Mouse (Mus musculus) urinary bladder, postnatal 10 days (tissue): Measurements from ENCODE around the gene Kirrel3.

ENCODE experiments used
- DNase-seq: peaks from one replicate; pipeline ENCODE4 v3.0.0; 2022; ENCODE audit warnings: low spot score

Gene Kirrel3

DNA sequence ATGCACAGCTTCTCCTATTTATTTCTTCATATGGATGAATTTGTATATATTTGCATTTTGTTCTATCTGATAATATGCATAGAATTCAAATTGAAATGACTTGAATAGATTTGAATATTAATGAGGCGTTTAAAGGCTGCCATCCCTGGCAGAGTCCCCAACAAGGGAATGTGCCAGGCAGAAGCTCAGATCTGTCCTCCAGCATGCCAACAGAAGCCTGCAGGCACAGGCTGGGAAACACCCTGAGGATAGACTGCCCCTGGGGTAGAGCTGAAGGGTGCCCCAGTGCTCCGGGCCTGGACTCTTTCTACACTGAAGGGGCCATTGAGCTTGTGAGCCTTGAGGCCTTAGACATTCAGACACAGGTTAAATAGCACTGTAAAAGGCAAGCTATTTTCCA lies 21.5 kb downstream of the Kirrel3 start:
- DNase-seq = no peak

DNA sequence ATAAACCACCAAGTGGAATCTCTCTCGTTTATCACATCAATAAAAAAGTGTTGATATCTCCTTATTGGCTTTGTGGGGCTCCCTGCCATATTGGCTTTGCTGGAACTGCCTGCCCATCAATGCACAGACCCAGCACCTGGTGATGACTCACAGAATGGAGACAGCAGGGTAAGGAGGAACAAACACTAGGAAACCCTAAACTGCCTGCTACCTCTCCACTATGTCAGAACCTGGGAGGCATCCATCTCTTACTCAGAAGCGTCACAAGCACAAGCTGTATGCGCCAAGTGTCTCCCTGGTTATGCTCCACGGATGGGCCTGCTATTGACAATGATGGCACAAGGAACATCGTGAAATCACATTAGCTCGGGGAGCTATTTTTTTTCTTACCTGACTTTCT lies 33.2 kb downstream of the Kirrel3 start:
- DNase-seq = no peak

DNA sequence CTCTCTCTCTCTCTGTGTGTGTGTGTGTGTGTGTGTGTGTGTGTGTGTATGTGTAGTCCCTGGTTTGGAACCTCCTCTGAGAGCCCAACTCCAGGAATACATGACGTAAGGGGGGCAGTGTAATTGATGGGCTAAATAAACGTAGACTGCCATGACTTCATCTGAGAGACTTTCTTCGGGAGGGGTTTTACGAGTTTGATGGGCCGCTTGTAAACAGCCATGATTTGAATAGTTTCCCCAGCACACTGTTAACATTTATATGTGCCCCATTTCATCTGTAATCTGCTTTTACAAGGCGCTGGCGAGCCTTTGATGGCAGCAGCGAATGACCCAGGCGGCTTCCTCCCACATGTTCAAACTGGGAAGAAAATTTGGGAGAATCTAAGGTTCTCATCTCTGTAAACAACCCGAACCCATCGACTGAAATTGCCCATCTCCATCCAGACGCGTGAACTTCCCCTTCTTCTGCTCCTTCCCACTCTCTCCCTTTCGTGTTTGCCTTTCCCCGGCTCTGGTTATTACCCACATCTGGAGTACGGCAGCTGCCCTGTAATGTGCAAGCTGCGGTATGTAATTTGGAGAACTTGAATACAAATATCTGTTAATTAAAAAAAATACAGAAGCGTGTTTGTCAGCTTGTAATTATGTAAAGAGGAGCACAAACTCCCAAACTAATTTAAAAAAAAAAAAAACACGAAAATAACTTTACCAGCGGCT lies 34.7 kb downstream of the Kirrel3 start:
- no peak for DNase-seq

DNA sequence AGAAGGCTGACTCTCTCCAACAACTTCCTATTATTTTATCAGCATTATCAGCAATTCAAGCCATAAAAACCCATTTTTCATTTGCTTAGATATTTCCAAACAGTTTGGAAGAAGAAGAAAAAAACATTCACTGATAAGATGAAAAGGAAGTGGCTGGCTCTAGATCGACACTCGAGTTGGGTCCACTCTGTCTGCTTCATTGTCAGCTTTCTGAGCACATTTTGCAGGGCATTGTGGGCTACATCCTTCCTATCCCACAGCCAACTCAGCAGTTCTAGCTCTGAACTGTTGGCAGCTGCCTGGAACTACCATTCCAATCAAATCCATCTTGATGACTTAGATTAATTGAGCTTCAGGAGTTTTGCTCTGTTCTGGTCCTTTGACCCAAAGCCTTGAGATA lies 40.0 kb downstream of the Kirrel3 start:
- DNase-seq = no peak

DNA sequence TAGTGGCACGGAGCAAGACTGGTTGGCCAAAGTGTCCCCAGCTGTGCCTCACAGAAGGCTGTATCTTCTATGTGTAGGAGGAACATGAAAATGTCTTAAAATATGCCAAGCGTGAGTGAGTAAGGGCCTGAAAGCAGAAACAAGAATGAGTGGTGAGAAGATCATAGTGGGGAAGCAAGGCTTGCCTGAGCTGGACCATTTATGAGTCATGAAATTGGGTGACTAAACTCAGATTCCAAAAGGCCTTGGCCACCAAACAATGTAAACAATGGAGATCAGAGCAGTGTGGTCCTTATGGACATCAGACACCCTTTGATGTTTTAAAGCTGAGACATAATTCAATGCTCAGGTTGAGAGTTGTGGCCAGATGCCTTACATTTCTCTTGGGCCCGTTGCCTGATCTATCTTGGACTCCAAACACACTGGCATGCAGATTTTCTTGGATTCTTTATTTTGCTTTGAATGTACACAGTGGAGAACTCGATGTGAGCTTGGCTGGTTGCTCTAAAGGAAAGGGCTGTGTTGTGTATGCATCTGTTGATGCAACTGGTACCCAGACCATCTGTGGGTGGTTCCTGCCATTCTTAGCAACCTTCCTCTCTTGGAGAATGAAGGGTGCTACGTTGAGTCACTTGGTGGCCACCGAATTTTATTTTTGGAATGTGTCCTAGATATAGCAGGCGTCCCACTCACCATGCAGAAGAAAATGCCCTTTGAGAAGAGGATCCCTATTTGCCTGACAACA lies 53.1 kb downstream of the Kirrel3 start:
- DNase-seq = no peak

DNA sequence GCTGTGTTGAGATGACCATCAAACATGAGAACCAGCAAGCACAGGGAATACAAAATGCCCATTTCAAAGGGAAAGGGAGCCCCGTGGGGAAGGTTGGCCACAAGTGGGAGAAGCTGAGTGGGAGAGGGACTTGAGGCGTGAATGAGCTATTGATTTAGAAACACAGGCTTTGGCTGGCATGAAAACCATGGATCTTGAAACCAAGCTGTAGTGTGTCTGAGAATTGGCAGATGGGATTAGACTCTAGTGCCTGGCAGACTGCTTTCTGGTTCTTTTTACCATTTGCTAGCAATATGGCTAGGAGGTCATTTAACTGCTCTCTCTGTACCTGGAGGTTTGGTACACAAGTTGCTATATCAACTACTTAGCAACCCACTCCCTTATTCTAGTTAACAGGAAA lies 56.2 kb downstream of the Kirrel3 start:
- DNase-seq = no peak

DNA sequence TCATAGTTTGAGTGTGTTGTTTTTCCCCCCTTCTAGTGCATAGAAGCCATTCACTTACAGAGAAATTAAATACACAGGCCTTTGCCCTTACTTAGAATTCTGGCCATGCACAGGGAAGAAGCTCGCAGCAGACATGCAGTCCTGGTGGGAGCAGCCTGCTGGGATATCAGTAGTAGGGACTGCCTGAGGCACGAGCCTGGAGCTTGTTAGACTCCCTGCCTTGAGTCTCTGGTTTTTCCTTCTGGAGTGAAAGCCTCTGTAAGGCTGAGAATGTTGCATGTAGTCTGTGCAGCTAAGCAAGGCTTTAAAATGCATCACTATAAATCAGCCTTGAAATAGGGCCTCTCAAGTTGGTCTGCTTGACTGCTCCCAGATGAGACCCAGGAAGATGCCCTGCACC lies 70.0 kb downstream of the Kirrel3 start:
- DNase-seq = no peak

DNA sequence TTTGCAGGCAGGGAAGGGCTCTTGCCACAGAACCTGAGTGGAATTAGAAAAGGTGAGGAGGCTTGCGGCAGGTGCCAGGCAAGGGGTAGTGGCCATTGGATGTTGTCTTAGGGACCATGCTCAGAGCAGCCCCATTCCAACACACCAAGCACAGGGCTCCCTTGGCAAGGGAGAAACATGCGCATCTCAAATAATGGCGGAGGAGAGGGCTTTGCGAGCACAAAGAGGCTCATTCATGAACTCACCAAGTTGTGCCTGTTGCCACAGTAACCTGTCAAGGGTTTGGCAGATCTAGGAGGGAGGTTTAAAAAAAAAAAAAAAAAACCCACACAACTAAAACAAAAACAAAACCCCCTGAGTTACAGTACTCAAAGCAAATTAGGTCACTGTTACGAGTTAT lies 72.2 kb downstream of the Kirrel3 start:
- DNase-seq = no peak

DNA sequence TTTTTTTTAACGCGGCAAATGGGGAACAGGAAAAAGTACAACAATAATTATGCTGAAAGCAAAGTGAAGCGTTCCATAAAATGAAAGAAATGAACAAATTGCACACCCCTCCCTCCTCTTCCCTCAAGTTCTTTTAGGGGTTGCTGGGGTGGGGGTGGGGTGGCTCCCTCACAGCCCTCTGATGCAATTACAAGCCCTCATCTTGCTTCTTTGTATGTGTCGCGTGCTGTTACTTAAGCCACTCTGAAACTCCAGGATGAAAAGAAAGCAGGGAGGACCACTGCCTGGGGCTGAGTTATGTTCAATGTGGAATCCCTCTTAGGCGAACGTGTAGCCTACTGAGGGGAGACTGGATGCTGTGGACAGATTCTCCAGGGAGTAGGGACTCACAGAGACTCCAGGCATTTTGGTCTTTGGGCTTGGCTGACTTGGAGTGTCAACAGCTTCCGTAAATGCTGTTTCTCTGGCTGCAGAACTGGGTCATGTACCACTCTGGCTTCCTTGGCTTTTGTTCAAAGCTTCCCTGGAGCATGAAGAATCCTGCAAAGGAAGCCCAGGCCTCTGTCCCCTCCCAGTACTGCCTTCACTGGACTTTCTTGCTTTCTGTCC lies 72.7 kb downstream of the Kirrel3 start:
- DNase-seq = no peak

DNA sequence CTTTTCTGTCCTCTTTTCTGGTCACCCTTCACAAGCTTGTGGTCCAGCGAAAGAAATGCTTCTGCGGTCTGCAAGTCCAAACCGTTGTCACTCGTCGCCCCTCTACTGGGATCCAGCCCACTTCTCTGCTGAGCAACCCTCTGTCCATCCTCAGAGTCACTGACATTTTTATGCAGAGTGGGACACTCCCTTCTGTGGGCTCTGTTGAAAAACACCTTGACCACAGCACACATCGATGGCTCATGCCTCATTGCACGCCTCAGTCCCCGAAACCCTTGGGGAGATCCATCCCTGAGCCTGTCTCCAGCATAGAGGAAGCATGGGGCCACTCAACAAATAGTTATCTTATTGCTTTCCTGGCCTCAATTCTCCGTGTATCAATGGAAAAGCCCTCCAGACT lies 73.4 kb downstream of the Kirrel3 start:
- DNase-seq = no peak

DNA sequence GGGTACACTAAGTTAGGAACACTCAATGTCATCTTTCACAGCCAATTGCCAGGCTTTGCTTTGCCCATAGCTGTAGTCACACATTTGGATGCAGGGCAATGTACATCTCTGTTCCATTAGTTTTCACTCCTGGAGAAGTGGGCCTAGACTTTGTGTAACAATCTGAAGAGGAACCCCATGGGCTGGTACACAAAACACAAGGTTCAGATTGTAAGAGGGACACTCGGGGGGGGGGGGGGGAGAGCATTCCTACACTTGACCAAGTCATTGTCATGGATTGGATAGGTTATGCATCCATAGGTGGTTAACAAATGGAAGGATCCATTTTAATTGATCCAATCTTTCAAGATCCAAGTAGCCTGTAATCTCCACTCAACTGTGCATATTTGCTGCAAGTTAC lies 75.6 kb downstream of the Kirrel3 start:
- DNase-seq = no peak

DNA sequence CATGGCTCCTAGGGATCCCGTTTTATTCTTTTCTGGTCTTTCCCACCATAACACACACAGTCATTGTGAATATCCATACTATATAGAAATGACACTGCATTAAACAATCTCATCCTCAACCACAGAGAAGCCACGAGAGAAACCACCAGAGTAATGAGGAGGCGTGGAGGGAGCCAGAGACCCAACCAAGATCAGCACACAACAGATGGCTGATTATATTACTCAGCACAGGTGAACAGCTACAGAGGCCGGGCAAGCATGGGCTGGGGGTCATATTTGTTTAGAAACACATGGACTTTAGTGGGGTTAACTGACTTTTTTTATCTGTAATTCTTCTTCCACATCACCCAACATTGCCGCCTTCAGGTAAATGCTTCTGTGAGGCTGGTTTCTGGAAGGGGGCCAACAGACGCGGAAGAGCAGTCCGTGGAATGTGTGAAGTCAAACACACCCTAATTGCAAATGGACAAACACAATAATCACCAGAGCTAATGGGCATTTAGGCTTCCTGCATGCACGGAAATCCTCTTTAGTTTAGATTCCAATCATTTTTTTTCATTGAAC lies 76.8 kb downstream of the Kirrel3 start:
- DNase-seq = no peak

DNA sequence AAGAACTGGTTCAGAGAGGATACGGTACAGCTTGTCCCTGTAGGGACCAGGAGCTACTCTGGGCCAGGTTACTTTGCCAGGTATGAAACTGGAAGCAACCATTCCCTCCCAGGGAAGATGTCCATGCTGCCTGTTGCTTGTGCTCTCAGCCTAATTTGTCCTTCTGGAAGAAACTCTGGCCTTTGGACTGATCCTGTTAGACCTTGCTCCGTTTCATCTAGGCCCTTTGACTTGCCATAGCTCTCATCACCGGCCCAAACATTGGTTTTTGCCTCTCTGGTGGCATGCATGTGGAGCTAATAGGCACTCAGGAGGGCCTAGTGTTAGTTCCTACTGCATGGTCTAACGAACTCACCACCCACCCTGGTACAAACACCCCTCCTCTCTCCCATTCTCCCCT lies 88.2 kb downstream of the Kirrel3 start:
- no peak for DNase-seq

DNA sequence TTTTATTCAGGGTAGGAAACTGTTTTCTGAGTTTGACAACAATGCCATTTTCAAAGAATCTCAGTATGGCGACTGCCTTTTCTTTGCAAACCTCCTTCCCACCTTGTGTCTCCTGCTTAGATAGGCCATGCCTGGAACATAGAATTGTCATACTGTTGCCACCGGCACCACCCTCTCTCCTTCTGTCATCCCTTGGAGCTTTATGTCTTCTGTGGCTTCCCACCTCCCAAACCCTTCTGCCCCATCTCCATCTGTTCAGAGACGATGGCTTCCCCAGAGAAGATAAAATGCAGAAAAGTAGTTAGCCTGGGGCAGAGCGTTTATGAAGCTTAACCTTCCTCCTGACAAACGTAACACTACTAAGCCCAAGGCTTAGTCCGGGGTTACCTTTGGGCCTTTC lies 88.9 kb downstream of the Kirrel3 start:
- no peak for DNase-seq

DNA sequence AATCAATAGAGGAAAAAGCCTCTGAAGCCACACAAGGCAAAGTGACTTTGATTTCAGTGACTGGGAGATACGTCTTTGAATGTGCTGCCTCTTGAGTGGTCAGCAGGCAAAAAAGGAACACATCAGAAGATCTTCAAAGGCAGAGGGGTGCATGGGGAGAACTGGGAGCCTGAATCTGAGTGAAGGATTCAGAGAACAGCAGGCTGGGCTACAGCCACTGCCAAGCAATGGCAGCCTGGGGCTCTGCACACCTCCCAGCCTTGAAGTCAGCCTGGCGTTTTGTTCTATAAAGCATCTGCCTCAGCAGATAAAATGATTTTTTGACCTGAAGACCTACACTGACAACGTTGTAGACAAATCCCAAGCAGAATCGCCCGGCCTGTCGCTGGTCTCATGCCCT lies 93.5 kb downstream of the Kirrel3 start:
- no peak for DNase-seq

DNA sequence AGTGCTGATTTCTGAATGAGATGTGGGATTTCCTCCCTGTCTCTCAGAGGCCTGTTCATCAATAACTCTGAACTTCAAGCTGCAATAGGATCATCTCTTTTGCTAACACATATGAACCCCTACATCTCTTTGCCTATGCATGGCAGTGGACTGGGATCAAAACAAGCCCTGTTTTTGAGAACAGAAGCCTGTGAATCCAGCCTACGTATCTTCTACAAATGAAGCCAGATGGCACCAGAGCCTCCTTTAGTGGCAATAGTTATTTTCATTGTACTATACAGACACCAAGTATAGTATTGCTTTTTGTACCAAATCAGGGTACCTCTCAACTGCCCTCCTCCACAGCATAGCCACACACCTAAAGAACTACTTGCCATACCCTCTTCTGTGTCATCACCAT lies 94.4 kb downstream of the Kirrel3 start:
- no peak for DNase-seq

DNA sequence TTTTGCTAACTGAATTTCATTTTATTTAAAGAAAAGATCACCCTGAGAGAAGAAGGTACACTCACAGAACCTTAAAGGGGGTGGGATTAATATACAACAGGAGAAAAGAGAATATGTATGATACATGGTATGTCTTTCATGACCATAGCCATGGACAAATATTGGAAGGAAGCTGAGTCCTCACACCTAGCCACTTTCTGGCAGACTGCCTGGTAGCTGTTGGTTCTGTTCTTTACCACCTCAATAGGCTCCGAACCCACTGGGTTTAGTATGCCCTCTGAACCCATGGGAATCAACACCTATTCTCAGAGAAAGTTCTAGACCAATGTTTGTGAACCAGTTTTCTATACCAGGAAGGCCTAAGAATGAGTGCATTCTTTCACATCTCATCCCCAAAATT lies 96.8 kb downstream of the Kirrel3 start:
- DNase-seq = no peak

DNA sequence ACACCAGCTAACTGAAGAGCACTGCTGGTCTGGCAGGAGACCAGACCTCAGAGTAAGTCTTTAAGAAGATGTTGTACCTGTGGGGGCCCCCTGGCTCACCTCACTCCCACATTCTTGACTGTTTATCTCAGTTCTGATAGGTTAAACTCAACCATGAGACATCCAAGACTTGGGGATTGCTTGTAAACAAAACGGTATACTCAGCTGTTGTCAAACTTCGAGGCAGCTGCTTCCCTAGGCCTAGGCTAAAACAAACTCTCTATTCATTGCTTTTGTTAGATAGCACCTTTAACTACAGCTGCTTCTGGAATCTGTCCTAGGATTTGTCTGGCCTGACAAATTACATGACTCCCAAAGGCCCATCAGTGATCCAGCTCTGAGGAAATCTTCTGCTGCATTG lies 99.8 kb downstream of the Kirrel3 start:
- DNase-seq = no peak

DNA sequence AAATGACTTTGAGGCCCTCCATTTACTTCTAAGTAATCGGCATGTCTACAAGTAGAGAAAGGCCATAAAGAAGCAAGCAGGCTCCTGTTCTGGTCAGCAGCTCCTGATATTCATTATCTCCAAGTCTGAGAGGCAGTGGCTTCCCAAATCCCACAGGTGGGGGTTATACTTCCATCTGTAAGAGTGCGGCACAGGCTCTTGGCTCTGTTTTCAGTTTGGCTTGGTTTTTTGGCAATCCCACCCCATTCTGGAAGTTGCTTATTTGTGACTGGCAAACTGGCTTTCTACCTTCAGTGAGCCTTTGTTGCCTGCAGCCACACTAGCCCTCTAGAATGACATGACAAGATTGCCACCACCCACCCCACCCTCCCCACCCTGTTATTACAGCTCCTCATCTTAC lies 100.4 kb downstream of the Kirrel3 start:
- DNase-seq = no peak

DNA sequence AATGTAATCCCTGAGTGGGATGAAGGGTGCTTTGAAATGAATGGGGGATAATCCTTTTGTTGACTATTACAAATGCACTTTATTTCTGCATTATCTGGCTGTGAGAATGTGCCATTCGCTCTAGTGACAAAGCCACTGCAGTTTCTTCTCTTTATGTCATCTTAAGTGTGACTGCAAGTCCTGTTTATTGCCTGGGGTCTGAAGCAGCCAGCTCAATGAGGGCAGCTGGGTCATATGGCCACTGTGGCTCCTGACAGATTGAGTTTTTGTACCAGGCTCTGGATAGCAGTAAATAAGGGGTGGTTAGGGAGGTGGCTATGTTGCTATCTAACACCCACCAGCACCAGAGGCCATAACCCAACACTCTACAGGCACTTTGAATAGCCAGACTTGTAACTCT lies 104.1 kb downstream of the Kirrel3 start:
- DNase-seq = no peak

DNA sequence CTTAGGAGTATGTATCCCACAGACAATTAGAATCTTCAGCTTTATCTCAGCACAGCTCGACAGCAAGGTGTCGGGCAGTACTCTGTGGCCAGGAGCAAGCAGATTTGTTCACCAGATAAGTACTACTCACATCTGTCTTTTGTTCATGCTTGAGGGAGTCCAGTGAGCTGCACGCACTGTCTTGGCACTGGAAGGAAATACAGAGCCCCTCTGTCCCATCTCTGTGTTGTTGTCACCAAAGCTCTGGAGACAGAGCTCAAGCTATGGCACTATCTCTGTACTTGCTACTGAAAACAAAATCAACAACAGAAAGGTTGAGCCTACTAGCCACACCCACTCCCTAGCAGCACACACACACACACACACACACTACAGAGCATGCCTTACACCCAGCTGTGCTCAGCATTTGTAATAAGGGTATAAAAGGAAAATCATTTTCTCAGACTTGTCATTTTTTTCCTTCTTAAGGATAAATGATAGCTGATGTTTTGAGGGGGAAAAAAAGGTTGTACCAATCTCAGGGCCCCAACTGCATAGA lies 106.4 kb downstream of the Kirrel3 start:
- no peak for DNase-seq

DNA sequence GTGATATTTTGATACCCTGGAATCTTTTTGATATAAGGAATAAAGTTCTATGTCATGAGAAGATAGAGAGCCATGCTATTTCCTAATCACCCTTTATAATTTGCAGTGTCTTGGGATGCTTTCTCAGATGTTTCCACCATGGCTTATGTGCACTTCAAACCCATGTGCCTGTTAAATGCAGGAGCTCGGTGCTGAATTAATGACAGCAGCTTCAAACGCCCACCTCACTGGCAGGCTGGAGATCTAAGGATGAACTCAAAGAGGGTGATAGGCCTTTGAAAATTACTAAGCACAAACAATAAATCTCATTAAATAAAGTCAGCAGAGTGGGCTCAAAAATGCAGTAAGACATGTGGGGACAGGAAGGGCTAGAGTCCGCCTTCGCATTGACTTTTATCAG lies 108.2 kb downstream of the Kirrel3 start:
- DNase-seq = no peak

DNA sequence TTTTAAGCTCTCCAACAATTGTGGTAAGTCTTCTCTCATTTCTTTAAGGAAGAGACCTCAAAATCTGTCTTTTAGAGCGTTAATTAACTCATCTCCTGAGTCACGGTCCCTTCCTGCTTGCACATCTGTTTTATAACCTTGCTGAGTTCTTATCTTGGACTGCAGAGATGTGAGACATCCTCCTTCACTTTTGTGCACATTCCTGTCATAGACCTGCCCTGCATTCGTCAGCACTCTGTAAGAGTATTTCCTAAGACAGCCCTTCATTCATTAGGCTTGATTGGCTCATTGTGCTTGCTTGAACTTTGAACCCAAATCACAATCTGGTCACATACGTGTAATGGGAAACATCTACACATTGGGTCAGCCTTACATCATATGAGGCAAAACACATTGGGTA lies 114.6 kb downstream of the Kirrel3 start:
- no peak for DNase-seq
